Mouse (Mus musculus) hindbrain, postnatal 0 days (tissue): Measurements from ENCODE around the gene Kctd10. TPM values are rescaled to one million over a fixed set of nuclear protein-coding genes. Genes with fewer than 3 reads are reported as not detected.
A peak's percentile ranks its signal among the peaks of the same experiment; 100 is the strongest.

ENCODE experiments used
- ATAC-seq: fragments of 200-750 bp; cut with Nextera tagmentation; 2 replicates; pipeline ENCODE4 v1.8.0; 2017; ENCODE audit warnings: mild to moderate bottlenecking, moderate TSS enrichment, moderate library complexity
- DNase-seq: peaks from one replicate; pipeline ENCODE4 v3.0.0-alpha.2; 2015; ENCODE audit warnings: low spot score
- H3K27ac ChIP-seq: fragments of 300-500 bp; sonication (generic); 2 replicates; pipeline ENCODE4 v1.5.1; 2014; ENCODE audit warnings: mild to moderate bottlenecking
- H3K27me3 ChIP-seq: fragments of 300-500 bp; sonication (generic); 2 replicates; pipeline ENCODE4 v1.6.1; 2014; ENCODE audit warnings: low read length, mixed read lengths; ENCODE audit not compliant: insufficient read depth
- H3K36me3 ChIP-seq: fragments of 300-500 bp; sonication (generic); 2 replicates; pipeline ENCODE4 v1.6.1; 2014; ENCODE audit warnings: low read length, mixed read lengths; ENCODE audit not compliant: insufficient read depth
- H3K4me1 ChIP-seq: fragments of 300-500 bp; sonication (generic); 2 replicates; pipeline ENCODE4 v1.6.1; 2014; ENCODE audit warnings: antibody characterized with exemption, low read length, mixed read lengths; ENCODE audit not compliant: insufficient read depth
- H3K4me2 ChIP-seq: fragments of 300-500 bp; sonication (generic); 2 replicates; pipeline ENCODE4 v1.6.1; 2014; ENCODE audit warnings: low read depth, mild to moderate bottlenecking, low read length, moderate library complexity, mixed read lengths
- H3K4me3 ChIP-seq: fragments of 300-500 bp; sonication (generic); 2 replicates; pipeline ENCODE4 v1.5.1; 2014; ENCODE audit warnings: low read length
- H3K9ac ChIP-seq: fragments of 300-500 bp; sonication (generic); replicated peaks from 2 replicates; pipeline ENCODE4 v1.6.1; 2014; ENCODE audit warnings: mild to moderate bottlenecking, low read length, moderate library complexity, mixed read lengths
- H3K9me3 ChIP-seq: fragments of 300-500 bp; sonication (generic); 2 replicates; pipeline ENCODE4 v1.6.1; 2016; ENCODE audit warnings: low read length, mixed read lengths
- CTCF ChIP-seq: IDR thresholded peaks from 2 replicates; pipeline ENCODE4 v1.5.1; 2016; ENCODE audit warnings: antibody characterized with exemption, control low read depth, low read depth
- WGBS: fragments of 180-500 bp; shearing (Covaris S2); extraction: QIAGEN DNeasy Blood & Tissue Kit; methylation state at CpG from one replicate; pipeline ENCODE4 v1.1.7; 2014; 5-methylcytosine and 5-hydroxymethylcytosine counted together
- polyA plus RNA-seq: library from polyadenylated mRNA; unstranded; fragments of >200 nt; fragmentation: Nextera tagmentation; extraction: Ambion mirVana; gene quantifications from 2 replicates; pipeline ENCODE4 v1.2.1, GENCODE M21; 2015
- total RNA-seq: library from RNA; depleted of rRNA; stranded (reverse); fragments of >200 nt; gene quantifications from 2 replicates; pipeline ENCODE4 v1.2.3, GENCODE M21; 2014

Gene Kctd10
- total and polyA plus RNA-seq, 2 experiments from 2014 or later: 43.2 to 47.5 TPM

DNA sequence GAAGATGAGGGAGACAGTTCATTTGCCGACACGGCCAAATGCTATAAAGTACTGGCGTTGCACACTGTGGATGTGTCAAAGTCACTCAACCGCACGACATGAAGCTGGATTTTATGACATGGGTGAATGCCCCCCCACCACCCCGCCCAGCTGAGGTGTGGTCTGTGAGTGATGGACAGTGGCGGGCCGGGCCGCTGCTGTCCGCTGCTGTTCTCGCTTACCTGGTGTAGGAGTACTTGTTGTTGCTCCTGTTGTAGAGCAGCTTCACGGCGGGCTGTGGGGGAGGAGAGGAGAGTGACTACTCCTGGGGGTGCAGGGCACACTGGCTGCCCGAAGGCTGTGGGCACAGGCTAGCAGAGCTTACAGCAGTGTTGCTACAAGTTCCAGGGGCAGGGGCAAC, 12.2 kb downstream of the Kctd10 start:
- Histone ChIP-seq H3K27me3 (no peaks in the 10 kb centered on the region), H3K4me1 (peaks cover 7% of the 10 kb centered on the region), H3K27ac (no peak overlapping the region), H3K9me3 (no peaks in the 10 kb centered on the region), H3K9ac (no peak overlapping the region), H3K4me2 (no peak overlapping the region), H3K36me3 (peaks cover 60% of the 10 kb centered on the region), H3K4me3 (no peak overlapping the region)
- no peak for DNase-seq
- no peak for TF ChIP-seq CTCF
- 93% methylated on average over 14 of the region's 14 CpGs for WGBS
- ATAC-seq: no peak

DNA sequence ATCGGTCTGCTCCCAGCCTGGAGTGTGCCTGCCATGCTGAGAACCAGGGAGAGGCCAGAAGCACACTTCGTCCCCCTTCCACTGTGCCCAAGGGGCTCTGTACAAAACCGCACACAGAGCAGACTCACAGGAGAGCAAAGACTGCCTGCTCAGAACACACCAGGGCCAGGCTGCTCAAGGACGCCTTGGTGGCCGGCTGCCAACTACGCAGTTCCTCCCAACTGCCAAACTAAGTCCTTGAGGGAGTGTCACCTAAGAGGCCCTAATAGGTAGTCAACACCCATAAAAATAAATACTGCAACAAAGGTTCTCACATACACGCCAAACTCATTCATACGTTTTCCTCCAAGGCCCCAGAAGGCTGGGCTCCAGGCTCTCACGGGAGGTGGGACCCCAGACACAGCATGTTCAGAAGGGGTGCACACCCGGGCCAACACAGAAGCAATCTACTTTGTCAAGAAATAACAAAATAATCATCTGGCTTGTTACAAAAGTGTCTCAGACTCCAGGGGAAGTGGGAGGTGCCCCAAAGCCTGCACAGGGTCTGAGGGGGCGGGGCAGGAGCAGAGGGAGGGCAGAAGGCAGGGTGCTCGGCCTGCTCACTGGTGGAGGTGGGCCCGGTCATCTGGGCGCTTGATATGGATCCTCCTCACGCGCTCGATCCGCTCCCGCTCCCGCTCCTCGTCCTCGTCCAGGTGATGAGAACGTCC, 15.1 kb downstream of the Kctd10 start:
- Histone ChIP-seq H3K36me3 (peaks cover 69% of the 10 kb centered on the region), H3K4me3 (no peak overlapping the region), H3K27ac (no peak overlapping the region), H3K4me2 (no peak overlapping the region), H3K4me1 (no peaks in the 10 kb centered on the region), H3K27me3 (no peaks in the 10 kb centered on the region), H3K9ac (no peak overlapping the region), H3K9me3 (no peaks in the 10 kb centered on the region)
- no peak for TF ChIP-seq CTCF
- no peak for ATAC-seq
- WGBS: 89% methylated on average over 23 of the region's 23 CpGs
- DNase-seq: no peak

DNA sequence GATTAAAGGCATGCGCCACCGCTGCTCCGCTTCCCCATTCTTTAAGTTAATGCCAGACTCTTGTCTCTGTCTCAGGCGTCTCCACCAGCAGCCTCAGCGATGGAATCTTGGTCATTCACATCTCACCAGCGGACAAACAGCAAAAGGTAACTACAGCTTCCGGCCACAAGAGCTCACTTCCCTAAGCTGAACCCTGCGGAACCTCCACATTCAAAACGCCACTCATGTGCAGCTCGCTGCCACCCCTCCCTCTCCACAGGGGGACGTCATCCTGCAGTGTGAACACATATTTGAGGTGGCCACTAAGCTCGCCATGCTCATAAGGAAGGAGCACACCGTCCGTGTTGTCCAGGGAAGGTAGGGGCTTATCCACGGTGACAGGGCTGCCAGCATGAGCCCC, 19.3 kb downstream of the Kctd10 start:
- no peak overlapping the region for H3K9ac ChIP-seq
- DNase-seq (no peak), ATAC-seq (no peak)
- no peaks in the 10 kb centered on the region for H3K27me3 ChIP-seq
- no peaks in the 10 kb centered on the region for H3K9me3 ChIP-seq
- no peak for TF ChIP-seq CTCF
- H3K4me3 ChIP-seq: no peak overlapping the region
- no peak overlapping the region for H3K4me2 ChIP-seq
- peaks cover 33% of the 10 kb centered on the region for H3K36me3 ChIP-seq
- H3K27ac ChIP-seq: no peak overlapping the region
- 81% methylated on average over 15 of the region's 15 CpGs for WGBS
- H3K4me1 ChIP-seq: no peaks in the 10 kb centered on the region

DNA sequence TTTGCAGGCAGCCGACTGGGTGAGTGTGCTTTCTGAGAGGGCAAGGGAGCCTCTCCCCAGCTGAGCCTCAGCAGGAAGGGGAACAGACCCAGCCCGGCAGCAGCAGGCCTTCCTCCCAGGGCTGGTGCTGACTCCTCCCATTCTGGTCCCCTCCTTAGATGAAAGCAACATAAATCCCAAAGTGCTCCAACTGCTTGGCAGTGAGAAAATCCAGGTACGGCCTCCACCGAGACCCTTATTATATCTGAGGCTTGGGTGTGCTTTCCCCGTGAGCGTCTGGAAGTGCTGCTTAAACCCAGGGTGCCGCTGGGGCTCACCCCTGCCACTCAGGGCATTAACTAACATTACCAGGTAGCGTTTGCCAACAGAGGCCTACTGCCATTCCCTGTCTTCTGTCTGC, 20.7 kb downstream of the Kctd10 start:
- Histone ChIP-seq H3K4me1 (no peaks in the 10 kb centered on the region), H3K9ac (no peak overlapping the region), H3K27ac (no peak overlapping the region), H3K4me3 (no peak overlapping the region), H3K27me3 (no peaks in the 10 kb centered on the region), H3K36me3 (peaks cover 19% of the 10 kb centered on the region; the same call in 1 of the 2 replicates), H3K9me3 (no peaks in the 10 kb centered on the region), H3K4me2 (no peak overlapping the region)
- no peak for ATAC-seq
- no peak for DNase-seq
- TF ChIP-seq CTCF: no peak
- 72% methylated on average over 8 of the region's 8 CpGs for WGBS

DNA sequence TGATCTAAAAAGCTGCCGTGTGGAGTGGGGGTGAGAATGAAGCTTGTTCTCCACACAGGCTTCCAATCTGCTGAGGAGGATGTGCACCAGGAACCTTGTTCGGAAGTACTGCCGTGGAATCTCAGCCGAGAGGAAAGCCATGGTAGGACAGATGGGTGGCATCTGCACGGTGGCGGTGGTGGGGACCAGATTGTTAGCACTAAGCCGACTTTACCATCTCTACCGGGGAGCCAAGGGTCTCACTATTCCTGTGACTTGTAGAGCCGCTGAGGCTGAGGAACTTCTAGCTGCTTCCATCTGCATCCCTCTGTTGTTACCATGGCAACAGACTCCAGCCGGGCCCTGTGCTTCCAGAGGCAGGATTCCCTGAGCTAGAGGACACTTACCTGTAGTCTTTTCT, 21.5 kb downstream of the Kctd10 start:
- Histone ChIP-seq H3K9ac (no peak overlapping the region), H3K4me2 (no peak overlapping the region), H3K4me1 (no peaks in the 10 kb centered on the region), H3K27me3 (no peaks in the 10 kb centered on the region), H3K4me3 (no peak overlapping the region), H3K9me3 (no peaks in the 10 kb centered on the region), H3K27ac (0 out of 2 replicates have a peak overlapping the region, but pooled peaks have one; percentile 26), H3K36me3 (peaks cover 17% of the 10 kb centered on the region; the same call in 1 of the 2 replicates)
- DNase-seq (peak; percentile 76), ATAC-seq (no peak)
- 50% methylated on average over 10 of the region's 10 CpGs for WGBS
- no peak for TF ChIP-seq CTCF

DNA sequence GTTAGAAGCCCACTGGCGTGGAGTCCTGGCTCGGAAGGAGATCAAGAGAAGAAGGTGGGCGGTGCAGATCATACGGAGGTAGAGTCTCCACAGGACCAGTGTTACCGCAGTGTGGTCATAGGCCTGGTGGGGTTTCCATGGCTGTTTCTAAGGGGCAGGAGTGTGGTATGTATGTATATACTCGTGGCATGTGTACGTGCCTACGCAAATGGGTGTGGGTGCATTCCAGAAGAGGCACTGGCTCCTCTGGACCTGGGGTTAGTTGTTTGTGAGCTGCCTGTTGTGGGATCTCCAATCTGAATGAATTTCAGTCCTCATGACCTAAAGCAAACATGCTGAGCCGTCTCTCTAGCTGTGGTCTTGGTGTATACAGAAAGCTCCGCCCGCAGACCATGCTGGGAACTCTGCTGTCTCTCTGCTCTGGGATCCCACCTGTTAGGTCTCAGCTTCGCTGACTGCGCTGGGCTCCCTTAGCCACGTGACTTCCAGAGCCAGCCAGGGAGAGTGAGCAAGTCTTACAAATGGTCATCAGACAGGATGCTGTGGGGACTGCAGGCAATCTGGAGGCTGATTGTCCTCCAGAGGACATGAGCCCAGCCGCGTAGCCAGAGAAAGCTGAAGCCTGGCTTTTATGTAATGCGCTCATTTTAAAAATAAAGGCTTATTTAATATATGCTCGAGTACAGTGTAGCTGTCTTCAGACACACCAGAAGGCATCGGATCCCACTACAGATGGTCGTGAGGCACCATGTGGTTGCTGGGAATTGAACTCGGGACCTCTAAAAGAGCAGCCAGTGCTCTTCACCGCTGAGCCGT, 23.2 kb downstream of the Kctd10 start:
- Histone ChIP-seq H3K4me1 (no peaks in the 10 kb centered on the region), H3K4me2 (0 out of 2 replicates have a peak overlapping the region, but pooled peaks have one; percentile 5), H3K9ac (no peak overlapping the region), H3K36me3 (peaks cover under 1% of the 10 kb centered on the region; the same call in 1 of the 2 replicates), H3K9me3 (no peaks in the 10 kb centered on the region), H3K27ac (peak overlapping the region; percentile 9; the same call in 1 of the 2 replicates), H3K4me3 (no peak overlapping the region), H3K27me3 (no peaks in the 10 kb centered on the region)
- ATAC-seq (peak; percentile 61), DNase-seq (peak; percentile 46)
- 40% methylated on average over 23 of the region's 23 CpGs for WGBS
- no peak for TF ChIP-seq CTCF
